Mouse (Mus musculus): Measurements from ENCODE around the gene Ccpg1os. TPM values are rescaled to one million over a fixed set of nuclear protein-coding genes. Genes with fewer than 3 reads are reported as not detected.

Ccpg1os gene
- 26.3 and 28.1 TPM in 2 replicates for polyA plus RNA-seq (2014; fragmentation: Nextera tagmentation; extraction: Ambion mirVana)

- Histone ChIP-seq H3K36me3 (ENCODE audit: control insufficient read depth, insufficient read depth, low read length) (no peaks in the 10 kb centered on the region), H3K9ac (ENCODE audit: low read depth, low read length) (peak within 1 kb of the TSS; percentile 69), H3K4me2 (replicated peaks; ENCODE audit: low read depth, low read length) (peak within 1 kb of the TSS; percentile 64), H3K9me3 (ENCODE audit: control insufficient read depth, low read length) (no peaks in the 10 kb centered on the region), H3K4me3 (ENCODE audit: low read depth, low read length) (peak within 1 kb of the TSS; percentile 82), H3K27ac (ENCODE audit: low read depth, low read length) (peak within 1 kb of the TSS; percentile 79), H3K27me3 (ENCODE audit: control insufficient read depth, insufficient read depth, low read length) (no peaks in the 10 kb centered on the region), H3K4me1 (replicated peaks; ENCODE audit: control insufficient read depth, insufficient read depth, low read length) (peaks cover 4% of the 10 kb centered on the region)
- DNase-seq (ENCODE audit: low spot score) (peak; percentile 97), ATAC-seq (ENCODE audit: low FRiP score) (peak; percentile 99)
- WGBS, result under 1% methylated on average over 74 of the region's 88 CpGs
Measured at GRCm38 (mm10) chr9:72985250-72986220, at the start of gene Ccpg1os, which contains the start of gene Ccpg1. Gene Ccpg1os, minus strand, starts transcription at chr9:72985382. Gene Ccpg1, plus strand, starts transcription at chr9:72985429.

- H3K4me1 ChIP-seq (replicated peaks; ENCODE audit: control insufficient read depth, insufficient read depth, low read length), result no peaks in the 10 kb centered on the region
- 0 out of 2 replicates have a peak, but pooled peaks cover 2% of the 10 kb centered on the region for H3K36me3 ChIP-seq (ENCODE audit: control insufficient read depth, insufficient read depth, low read length)
- no peaks in the 10 kb centered on the region for H3K9me3 ChIP-seq (ENCODE audit: control insufficient read depth, low read length)
- no peaks in the 10 kb centered on the region for H3K27me3 ChIP-seq (ENCODE audit: control insufficient read depth, insufficient read depth, low read length)
- H3K27ac ChIP-seq (ENCODE audit: low read depth, low read length), result no peak overlapping the region
- DNase-seq (ENCODE audit: low spot score), result no peak
- no peak overlapping the region for H3K9ac ChIP-seq (ENCODE audit: low read depth, low read length)
- WGBS, result 95% methylated on average over 1 of the region's 1 CpGs
- H3K4me2 ChIP-seq (replicated peaks; ENCODE audit: low read depth, low read length), result no peak overlapping the region
- H3K4me3 ChIP-seq (ENCODE audit: low read depth, low read length), result no peak overlapping the region
- ATAC-seq (ENCODE audit: low FRiP score), result no peak
Measured at GRCm38 (mm10) chr9:73033406-73033805, 48.2 kb upstream of the Ccpg1os start.

- no peak for DNase-seq (ENCODE audit: low spot score)
- Histone ChIP-seq H3K27ac (ENCODE audit: low read depth, low read length) (no peak overlapping the region), H3K36me3 (ENCODE audit: control insufficient read depth, insufficient read depth, low read length) (0 out of 2 replicates have a peak, but pooled peaks cover 2% of the 10 kb centered on the region), H3K4me3 (ENCODE audit: low read depth, low read length) (no peak overlapping the region), H3K9me3 (ENCODE audit: control insufficient read depth, low read length) (no peaks in the 10 kb centered on the region), H3K9ac (ENCODE audit: low read depth, low read length) (no peak overlapping the region), H3K4me1 (replicated peaks; ENCODE audit: control insufficient read depth, insufficient read depth, low read length) (no peaks in the 10 kb centered on the region), H3K4me2 (replicated peaks; ENCODE audit: low read depth, low read length) (no peak overlapping the region), H3K27me3 (ENCODE audit: control insufficient read depth, insufficient read depth, low read length) (no peaks in the 10 kb centered on the region)
- 67% methylated on average over 4 of the region's 4 CpGs for WGBS
- ATAC-seq (ENCODE audit: low FRiP score), result no peak
Measured at GRCm38 (mm10) chr9:73031421-73031820, 46.2 kb upstream of the Ccpg1os start.

GRCm38 (mm10) chr9:73030443-73030842, 45.3 kb upstream of the Ccpg1os start:
- H3K4me2 ChIP-seq (replicated peaks; ENCODE audit: low read depth, low read length), result no peak overlapping the region
- DNase-seq (ENCODE audit: low spot score) (no peak), ATAC-seq (ENCODE audit: low FRiP score) (no peak)
- H3K27me3 ChIP-seq (ENCODE audit: control insufficient read depth, insufficient read depth, low read length), result no peaks in the 10 kb centered on the region
- 0 out of 2 replicates have a peak, but pooled peaks cover 2% of the 10 kb centered on the region for H3K36me3 ChIP-seq (ENCODE audit: control insufficient read depth, insufficient read depth, low read length)
- no peak overlapping the region for H3K4me3 ChIP-seq (ENCODE audit: low read depth, low read length)
- whole genome bisulfite sequencing, result 94% methylated on average over 1 of the region's 1 CpGs
- H3K9ac ChIP-seq (ENCODE audit: low read depth, low read length), result no peak overlapping the region
- no peak overlapping the region for H3K27ac ChIP-seq (ENCODE audit: low read depth, low read length)
- H3K9me3 ChIP-seq (ENCODE audit: control insufficient read depth, low read length), result no peaks in the 10 kb centered on the region
- H3K4me1 ChIP-seq (replicated peaks; ENCODE audit: control insufficient read depth, insufficient read depth, low read length), result no peaks in the 10 kb centered on the region

DNA sequence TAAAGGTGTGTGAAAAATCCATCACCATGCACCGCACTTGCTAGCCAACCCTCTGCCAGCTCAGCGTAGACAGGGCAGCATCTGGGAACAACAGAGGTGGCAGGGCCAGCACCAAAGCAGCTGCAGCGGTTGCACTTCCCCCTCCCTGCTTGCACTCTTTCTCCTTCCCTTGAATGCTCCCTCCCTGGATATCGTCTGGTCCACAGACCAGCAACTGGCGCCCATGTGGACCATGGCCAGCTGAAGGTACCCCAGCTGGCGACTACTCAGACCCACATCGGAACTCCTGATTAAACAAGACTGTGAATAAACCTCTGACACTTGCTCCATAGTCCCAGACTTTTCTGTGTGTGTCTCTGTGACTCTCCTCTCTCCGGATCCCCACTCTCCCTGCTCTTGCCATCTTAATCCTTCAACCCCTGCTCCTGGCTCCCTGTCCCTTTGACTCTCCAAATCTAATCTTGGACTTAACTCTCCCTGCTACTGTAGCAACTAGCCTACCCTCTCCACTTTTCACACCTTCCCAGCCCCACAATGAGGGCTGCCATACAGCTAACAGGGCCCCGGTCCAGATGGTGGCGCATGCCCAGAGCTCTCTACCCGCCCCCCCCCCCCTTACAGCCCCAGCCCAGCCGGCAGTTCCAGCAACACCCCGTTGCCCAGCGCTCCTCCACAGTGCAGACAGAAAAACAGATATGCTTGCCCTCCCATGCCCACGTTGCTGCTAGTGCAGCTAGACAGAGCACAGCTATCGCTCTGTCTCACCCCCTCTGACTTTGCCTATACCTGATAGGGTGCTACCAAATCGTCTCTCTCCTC, 40.8 kb upstream of the Ccpg1os start:
- Histone ChIP-seq H3K4me2 (replicated peaks; ENCODE audit: low read depth, low read length) (no peak overlapping the region), H3K9ac (ENCODE audit: low read depth, low read length) (no peak overlapping the region), H3K4me3 (ENCODE audit: low read depth, low read length) (no peak overlapping the region), H3K4me1 (replicated peaks; ENCODE audit: control insufficient read depth, insufficient read depth, low read length) (no peaks in the 10 kb centered on the region), H3K9me3 (ENCODE audit: control insufficient read depth, low read length) (no peaks in the 10 kb centered on the region), H3K27me3 (ENCODE audit: control insufficient read depth, insufficient read depth, low read length) (no peaks in the 10 kb centered on the region), H3K36me3 (ENCODE audit: control insufficient read depth, insufficient read depth, low read length) (no peaks in the 10 kb centered on the region), H3K27ac (ENCODE audit: low read depth, low read length) (no peak overlapping the region)
- ATAC-seq (ENCODE audit: low FRiP score), result 0 out of 2 replicates have a peak, but pooled peaks have one; percentile 54
- 21% methylated on average over 17 of the region's 17 CpGs for WGBS
- peak; percentile 13 for DNase-seq (ENCODE audit: low spot score)

GRCm38 (mm10) chr9:73020566-73021097, 35.5 kb upstream of the Ccpg1os start:
- 95% methylated on average over 5 of the region's 5 CpGs for WGBS
- no peak overlapping the region for H3K27ac ChIP-seq (ENCODE audit: low read depth, low read length)
- H3K9ac ChIP-seq (ENCODE audit: low read depth, low read length), result no peak overlapping the region
- no peaks in the 10 kb centered on the region for H3K36me3 ChIP-seq (ENCODE audit: control insufficient read depth, insufficient read depth, low read length)
- no peak overlapping the region for H3K4me2 ChIP-seq (replicated peaks; ENCODE audit: low read depth, low read length)
- no peaks in the 10 kb centered on the region for H3K9me3 ChIP-seq (ENCODE audit: control insufficient read depth, low read length)
- DNase-seq (ENCODE audit: low spot score) (no peak), ATAC-seq (ENCODE audit: low FRiP score) (no peak)
- H3K27me3 ChIP-seq (ENCODE audit: control insufficient read depth, insufficient read depth, low read length), result no peaks in the 10 kb centered on the region
- H3K4me3 ChIP-seq (ENCODE audit: low read depth, low read length), result no peak overlapping the region
- H3K4me1 ChIP-seq (replicated peaks; ENCODE audit: control insufficient read depth, insufficient read depth, low read length), result no peaks in the 10 kb centered on the region

DNA sequence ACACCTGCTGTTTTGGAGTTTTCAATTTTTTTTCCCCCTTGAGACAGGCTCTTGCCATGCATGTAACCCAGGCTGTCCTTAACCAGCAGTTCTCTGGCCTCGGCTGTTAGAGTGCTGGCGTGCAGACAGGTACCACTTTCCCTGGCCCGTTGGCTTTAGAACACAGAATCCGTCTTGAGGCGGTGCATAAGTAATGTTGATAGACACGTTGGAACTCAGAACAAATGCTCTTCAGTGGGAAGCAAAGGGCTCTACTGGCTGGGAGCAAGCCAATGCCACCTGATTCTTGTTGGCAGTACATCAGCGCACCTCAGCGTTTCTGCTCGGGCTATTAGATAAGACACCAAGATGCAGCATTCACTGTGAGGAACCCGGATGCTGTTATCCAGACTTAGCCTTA, 34.7 kb upstream of the Ccpg1os start:
- no peak for ATAC-seq (ENCODE audit: low FRiP score)
- WGBS, result 92% methylated on average over 10 of the region's 10 CpGs

DNA sequence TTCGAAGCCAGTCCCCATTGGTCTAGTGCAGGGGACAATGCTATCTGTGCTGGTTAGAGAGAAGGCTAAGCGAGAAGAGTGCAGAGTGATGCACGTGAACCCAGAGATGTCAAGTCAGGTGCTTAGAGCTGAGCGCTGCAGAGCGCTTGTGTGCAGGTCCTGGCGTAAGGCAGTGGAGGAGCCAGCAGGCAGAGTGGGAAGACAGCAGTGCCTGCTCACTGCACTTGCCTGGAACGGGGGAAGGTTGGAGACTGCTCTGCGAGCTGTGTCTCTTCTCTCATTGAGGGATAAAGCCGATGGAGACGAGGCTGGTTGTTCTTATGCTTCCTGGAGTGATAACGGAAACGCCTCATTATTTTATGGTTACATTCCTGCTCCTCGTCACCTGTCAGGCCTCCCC, 29.5 kb upstream of the Ccpg1os start:
- H3K4me2 ChIP-seq (replicated peaks; ENCODE audit: low read depth, low read length), result no peak overlapping the region
- WGBS, result 96% methylated on average over 13 of the region's 13 CpGs
- H3K9ac ChIP-seq (ENCODE audit: low read depth, low read length), result no peak overlapping the region
- ATAC-seq (ENCODE audit: low FRiP score) (no peak), DNase-seq (ENCODE audit: low spot score) (no peak)
- H3K36me3 ChIP-seq (ENCODE audit: control insufficient read depth, insufficient read depth, low read length), result no peaks in the 10 kb centered on the region
- H3K9me3 ChIP-seq (ENCODE audit: control insufficient read depth, low read length), result no peaks in the 10 kb centered on the region
- H3K4me1 ChIP-seq (replicated peaks; ENCODE audit: control insufficient read depth, insufficient read depth, low read length), result no peaks in the 10 kb centered on the region
- H3K27me3 ChIP-seq (ENCODE audit: control insufficient read depth, insufficient read depth, low read length), result no peaks in the 10 kb centered on the region
- no peak overlapping the region for H3K4me3 ChIP-seq (ENCODE audit: low read depth, low read length)
- no peak overlapping the region for H3K27ac ChIP-seq (ENCODE audit: low read depth, low read length)

More for the DNA sequence above, 34.7 kb upstream of the Ccpg1os start:
- H3K4me2 ChIP-seq (replicated peaks; ENCODE audit: low read depth, low read length), result no peak overlapping the region
- H3K9me3 ChIP-seq (ENCODE audit: control insufficient read depth, low read length), result no peaks in the 10 kb centered on the region
- no peak overlapping the region for H3K4me3 ChIP-seq (ENCODE audit: low read depth, low read length)
- H3K27me3 ChIP-seq (ENCODE audit: control insufficient read depth, insufficient read depth, low read length), result no peaks in the 10 kb centered on the region
- DNase-seq (ENCODE audit: low spot score), result no peak
- H3K36me3 ChIP-seq (ENCODE audit: control insufficient read depth, insufficient read depth, low read length), result no peaks in the 10 kb centered on the region
- H3K9ac ChIP-seq (ENCODE audit: low read depth, low read length), result no peak overlapping the region
- no peak overlapping the region for H3K27ac ChIP-seq (ENCODE audit: low read depth, low read length)
- H3K4me1 ChIP-seq (replicated peaks; ENCODE audit: control insufficient read depth, insufficient read depth, low read length), result no peaks in the 10 kb centered on the region
